Mouse (Mus musculus) cerebellum, adult 2 months (tissue): ENCODE data around the gene 2510009E07Rik.

ENCODE experiments used
- CTCF ChIP-seq: fragments of 200-500 bp; IDR thresholded peaks from 2 replicates; pipeline ENCODE4 v1.5.1; 2011; ENCODE audit warnings: low read depth, mild to moderate bottlenecking, control low read depth, low read length, moderate library complexity, borderline replicate concordance; ENCODE audit not compliant: insufficient read depth
- POLR2A ChIP-seq: fragments of 200-500 bp; IDR thresholded peaks from 2 replicates; pipeline ENCODE4 v1.6.1; 2011; ENCODE audit warnings: low read length, control low read depth, borderline replicate concordance; ENCODE audit not compliant: insufficient read depth

- TF ChIP-seq POLR2A (no peak), CTCF (no peak)
These were observed 51.6 kb downstream of the 2510009E07Rik start for GRCm38 (mm10) chr16:21642906-21643305.
